Mouse (Mus musculus) heart, embryonic 10.5 days (tissue): ENCODE results near the gene Fdx1. TPM values are rescaled to one million over a fixed set of nuclear protein-coding genes. Genes with fewer than 3 reads are reported as not detected.

Experiments used
- DNase-seq: peaks from one replicate; pipeline ENCODE4 v3.0.0-alpha.2; 2017; ENCODE audit warnings: low spot score
- H3K27ac ChIP-seq: fragments of 300-500 bp; sonication (generic); 2 replicates; pipeline ENCODE4 v1.5.1; 2016; ENCODE audit warnings: mild to moderate bottlenecking
- H3K27me3 ChIP-seq: fragments of 300-500 bp; sonication (generic); 2 replicates; pipeline ENCODE4 v1.6.1; 2016; ENCODE audit warnings: mild to moderate bottlenecking; ENCODE audit not compliant: poor library complexity, insufficient read depth, severe bottlenecking
- H3K36me3 ChIP-seq: fragments of 300-500 bp; sonication (generic); 2 replicates; pipeline ENCODE4 v1.6.1; 2016; ENCODE audit warnings: mild to moderate bottlenecking, moderate library complexity
- H3K4me1 ChIP-seq: fragments of 300-500 bp; sonication (generic); 2 replicates; pipeline ENCODE4 v1.6.1; 2016; ENCODE audit warnings: mild to moderate bottlenecking
- H3K4me3 ChIP-seq: fragments of 300-500 bp; sonication (generic); 2 replicates; pipeline ENCODE4 v1.5.1; 2016; ENCODE audit warnings: mild to moderate bottlenecking, moderate library complexity
- H3K9me3 ChIP-seq: fragments of 300-500 bp; sonication (generic); 2 replicates; pipeline ENCODE4 v1.6.1; 2016; ENCODE audit warnings: mild to moderate bottlenecking, moderate library complexity
- WGBS: fragments of 180-500 bp; shearing (Covaris S2); methylation state at CpG from one replicate; pipeline ENCODE4 v1.1.7; 2016; 5-methylcytosine and 5-hydroxymethylcytosine counted together
- polyA plus RNA-seq: library from polyadenylated mRNA; unstranded; fragments of >200 nt; fragmentation: Nextera tagmentation; extraction: Ambion mirVana; gene quantifications from 2 replicates; pipeline ENCODE4 v1.2.1, GENCODE M21; 2016

Gene Fdx1
- polyA plus RNA-seq, 1 experiment from 2014 or later = 70.3 TPM

DNA sequence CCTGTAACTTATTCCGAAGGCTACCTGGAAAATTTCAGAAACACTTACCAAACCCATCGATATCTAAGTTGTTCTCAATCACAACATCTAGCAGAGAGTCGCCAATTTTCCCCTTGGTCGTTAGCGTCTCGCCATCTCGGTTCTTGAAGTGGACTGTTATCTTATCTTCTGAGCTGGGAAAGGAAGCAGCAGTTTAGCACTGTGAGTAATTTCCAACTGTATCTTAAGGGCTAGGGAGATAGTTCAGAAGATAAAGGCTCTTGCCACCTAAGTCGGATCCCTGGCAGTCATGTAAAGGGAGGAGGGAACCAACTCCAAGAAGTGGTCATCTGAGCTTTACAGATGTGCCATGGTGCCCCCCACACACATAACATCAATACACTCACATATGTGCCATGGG, 6.3 kb downstream of the Fdx1 start:
- no peaks in the 10 kb centered on the region for H3K27me3 ChIP-seq
- WGBS = 27% methylated on average over 8 of the region's 8 CpGs
- H3K9me3 ChIP-seq = no peaks in the 10 kb centered on the region
- H3K4me3 ChIP-seq = no peak overlapping the region
- DNase-seq = no peak
- peaks cover 21% of the 10 kb centered on the region for H3K4me1 ChIP-seq
- H3K36me3 ChIP-seq = peaks cover 12% of the 10 kb centered on the region
- H3K27ac ChIP-seq = no peak overlapping the region

DNA sequence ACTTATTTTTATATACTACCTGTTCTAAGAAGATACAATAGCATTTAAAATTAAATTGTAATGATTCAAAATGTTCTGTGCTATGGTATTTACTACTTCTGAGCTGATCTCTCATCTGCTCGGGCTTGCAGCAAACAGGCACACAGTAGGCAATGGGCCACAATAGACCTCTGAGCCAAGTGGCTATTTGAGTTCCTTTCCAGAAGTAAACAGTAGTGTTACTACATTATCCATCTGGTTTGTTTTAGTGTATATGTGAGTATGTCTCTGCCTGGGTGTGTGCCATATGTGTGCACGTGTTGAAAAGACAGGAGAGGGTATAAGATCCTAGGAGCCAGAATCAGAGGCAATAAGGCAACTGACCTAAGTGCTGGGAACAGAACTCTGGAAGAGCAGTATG, 6.9 kb downstream of the Fdx1 start:
- Histone ChIP-seq H3K36me3 (peaks cover 12% of the 10 kb centered on the region), H3K4me3 (no peak overlapping the region), H3K4me1 (peaks cover 17% of the 10 kb centered on the region), H3K9me3 (no peaks in the 10 kb centered on the region), H3K27me3 (no peaks in the 10 kb centered on the region), H3K27ac (no peak overlapping the region)
- WGBS = 76% methylated on average over 2 of the region's 2 CpGs
- DNase-seq = no peak

GRCm38 (mm10) chr9:51951337-51951736, 12.0 kb downstream of the Fdx1 start:
- H3K4me3 ChIP-seq = no peak overlapping the region
- no peak overlapping the region for H3K27ac ChIP-seq
- H3K27me3 ChIP-seq = no peaks in the 10 kb centered on the region
- H3K4me1 ChIP-seq = no peaks in the 10 kb centered on the region
- no peak for DNase-seq
- 81% methylated on average over 2 of the region's 2 CpGs for WGBS
- no peaks in the 10 kb centered on the region for H3K9me3 ChIP-seq
- H3K36me3 ChIP-seq = peaks cover 28% of the 10 kb centered on the region

- Histone ChIP-seq H3K27me3 (no peaks in the 10 kb centered on the region), H3K9me3 (no peaks in the 10 kb centered on the region), H3K27ac (no peak overlapping the region), H3K4me1 (no peaks in the 10 kb centered on the region), H3K36me3 (peaks cover 32% of the 10 kb centered on the region), H3K4me3 (no peak overlapping the region)
- WGBS = 78% methylated on average over 1 of the region's 1 CpGs
- no peak for DNase-seq
Measured at GRCm38 (mm10) chr9:51950667-51951066, 12.7 kb downstream of the Fdx1 start.

DNA sequence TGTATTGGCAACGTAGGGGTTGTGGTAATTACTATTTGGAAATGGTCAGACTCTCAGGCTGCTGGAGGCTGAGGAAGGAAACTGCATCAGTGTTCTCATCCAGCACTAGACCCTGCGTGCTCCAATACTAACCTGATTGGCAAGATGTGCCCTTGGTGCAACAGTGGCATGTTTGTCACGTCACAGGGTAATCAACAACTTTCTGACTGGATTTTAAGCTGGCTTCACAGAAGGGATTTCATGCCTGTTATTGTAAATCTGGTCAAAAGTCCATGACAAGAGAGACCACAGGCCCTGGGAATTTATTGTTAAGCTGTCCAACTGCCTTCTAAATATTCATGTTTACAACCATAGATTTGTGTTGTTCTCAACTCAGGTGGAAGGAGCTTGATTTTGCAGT, 13.1 kb downstream of the Fdx1 start:
- Histone ChIP-seq H3K27ac (no peak overlapping the region), H3K4me3 (no peak overlapping the region), H3K36me3 (peaks cover 32% of the 10 kb centered on the region), H3K9me3 (no peaks in the 10 kb centered on the region), H3K27me3 (no peaks in the 10 kb centered on the region), H3K4me1 (no peaks in the 10 kb centered on the region)
- 82% methylated on average over 3 of the region's 3 CpGs for WGBS
- no peak for DNase-seq

GRCm38 (mm10) chr9:51943934-51944333, 19.4 kb downstream of the Fdx1 start:
- H3K4me1 ChIP-seq = no peaks in the 10 kb centered on the region
- DNase-seq = no peak
- peaks cover 38% of the 10 kb centered on the region for H3K36me3 ChIP-seq
- H3K4me3 ChIP-seq = no peak overlapping the region
- H3K27me3 ChIP-seq = no peaks in the 10 kb centered on the region
- no peaks in the 10 kb centered on the region for H3K9me3 ChIP-seq
- H3K27ac ChIP-seq = no peak overlapping the region
- 89% methylated on average over 6 of the region's 6 CpGs for WGBS

- no peaks in the 10 kb centered on the region for H3K9me3 ChIP-seq
- 0 out of 2 replicates have a peak, but pooled peaks cover 8% of the 10 kb centered on the region for H3K4me1 ChIP-seq
- WGBS = 30% methylated on average over 1 of the region's 1 CpGs
- H3K36me3 ChIP-seq = no peaks in the 10 kb centered on the region
- no peak for DNase-seq
- no peak overlapping the region for H3K4me3 ChIP-seq
- no peak overlapping the region for H3K27ac ChIP-seq
- no peaks in the 10 kb centered on the region for H3K27me3 ChIP-seq
Measured at GRCm38 (mm10) chr9:51934641-51935040, 28.7 kb downstream of the Fdx1 start.

GRCm38 (mm10) chr9:51931997-51932396, 31.4 kb downstream of the Fdx1 start:
- Histone ChIP-seq H3K27ac (no peak overlapping the region), H3K36me3 (no peaks in the 10 kb centered on the region), H3K4me3 (no peak overlapping the region), H3K9me3 (no peaks in the 10 kb centered on the region), H3K27me3 (no peaks in the 10 kb centered on the region), H3K4me1 (peaks cover 22% of the 10 kb centered on the region)
- no peak for DNase-seq
- 78% methylated on average over 3 of the region's 3 CpGs for WGBS

DNA sequence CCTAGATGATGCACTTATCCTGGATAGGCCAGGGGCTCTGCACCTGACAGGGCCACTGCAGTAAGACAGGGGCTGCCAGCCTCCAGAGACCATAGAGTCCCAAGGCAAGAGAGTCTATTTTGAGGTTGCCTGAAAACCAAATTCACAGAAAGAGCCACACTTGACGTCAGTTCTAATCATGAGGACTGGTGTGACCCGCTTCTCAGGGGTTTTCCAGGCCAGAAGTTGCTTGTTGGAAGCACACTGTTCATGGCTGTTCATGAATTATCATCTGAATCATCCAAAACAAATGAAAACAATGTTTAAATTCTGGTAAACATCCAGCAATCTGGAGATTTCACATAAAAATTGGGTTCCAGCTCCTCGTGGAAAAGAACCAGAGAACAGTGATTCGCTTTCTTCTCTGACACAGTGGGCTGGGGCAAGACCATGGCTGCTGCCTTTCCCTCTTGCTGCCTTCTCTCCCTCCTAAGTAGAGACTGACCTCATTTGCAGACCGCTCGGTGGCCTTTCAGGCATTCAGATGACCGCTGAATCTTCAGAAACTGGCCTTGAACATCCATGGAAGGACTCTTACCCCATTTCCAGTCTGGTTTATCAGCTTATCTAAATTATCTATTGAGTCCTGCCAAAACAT, 32.2 kb downstream of the Fdx1 start:
- Histone ChIP-seq H3K36me3 (no peaks in the 10 kb centered on the region), H3K9me3 (no peaks in the 10 kb centered on the region), H3K4me3 (no peak overlapping the region), H3K4me1 (peaks cover 22% of the 10 kb centered on the region), H3K27ac (no peak overlapping the region), H3K27me3 (no peaks in the 10 kb centered on the region)
- DNase-seq = no peak
- 84% methylated on average over 7 of the region's 7 CpGs for WGBS

- 66% methylated on average over 5 of the region's 5 CpGs for whole genome bisulfite sequencing
- Histone ChIP-seq H3K36me3 (no peaks in the 10 kb centered on the region), H3K27ac (no peak overlapping the region), H3K4me1 (peaks cover 17% of the 10 kb centered on the region), H3K9me3 (no peaks in the 10 kb centered on the region), H3K4me3 (no peak overlapping the region), H3K27me3 (no peaks in the 10 kb centered on the region)
- no peak for DNase-seq
Measured at GRCm38 (mm10) chr9:51929972-51930371, 33.4 kb downstream of the Fdx1 start.

- H3K4me3 ChIP-seq = no peak overlapping the region
- H3K27me3 ChIP-seq = no peaks in the 10 kb centered on the region
- H3K36me3 ChIP-seq = no peaks in the 10 kb centered on the region
- peaks cover 17% of the 10 kb centered on the region for H3K4me1 ChIP-seq
- 61% methylated on average over 7 of the region's 7 CpGs for WGBS
- H3K9me3 ChIP-seq = no peaks in the 10 kb centered on the region
- no peak for DNase-seq
- H3K27ac ChIP-seq = no peak overlapping the region
Measured at GRCm38 (mm10) chr9:51928659-51929058, 34.7 kb downstream of the Fdx1 start.

GRCm38 (mm10) chr9:51928116-51928515, 35.2 kb downstream of the Fdx1 start:
- no peaks in the 10 kb centered on the region for H3K36me3 ChIP-seq
- no peak overlapping the region for H3K27ac ChIP-seq
- no peak overlapping the region for H3K4me3 ChIP-seq
- WGBS = 41% methylated on average over 10 of the region's 10 CpGs
- no peaks in the 10 kb centered on the region for H3K9me3 ChIP-seq
- H3K4me1 ChIP-seq = peaks cover 17% of the 10 kb centered on the region
- H3K27me3 ChIP-seq = no peaks in the 10 kb centered on the region
- DNase-seq = no peak

DNA sequence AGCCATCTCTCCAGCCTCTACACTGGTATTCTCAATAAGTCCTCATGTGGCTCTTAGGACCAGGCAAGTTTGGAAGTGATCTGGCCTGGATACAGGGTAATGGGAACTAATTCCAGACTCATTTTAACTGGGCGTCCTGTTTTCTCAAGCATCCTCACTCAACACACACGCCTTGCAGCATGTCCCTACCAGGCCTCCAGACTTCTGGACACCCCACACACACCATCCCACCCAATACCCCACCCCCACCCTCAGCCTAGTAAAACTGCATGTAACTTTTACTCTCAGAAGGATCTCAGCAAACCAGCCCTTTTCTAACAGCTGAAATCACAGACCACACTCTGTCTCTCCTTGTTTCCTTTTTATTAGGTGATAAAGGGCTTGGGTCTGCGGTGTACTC, 35.7 kb downstream of the Fdx1 start:
- Histone ChIP-seq H3K4me3 (no peak overlapping the region), H3K36me3 (no peaks in the 10 kb centered on the region), H3K27me3 (no peaks in the 10 kb centered on the region), H3K27ac (no peak overlapping the region), H3K9me3 (no peaks in the 10 kb centered on the region), H3K4me1 (peaks cover 17% of the 10 kb centered on the region)
- 49% methylated on average over 3 of the region's 3 CpGs for WGBS
- no peak for DNase-seq

DNA sequence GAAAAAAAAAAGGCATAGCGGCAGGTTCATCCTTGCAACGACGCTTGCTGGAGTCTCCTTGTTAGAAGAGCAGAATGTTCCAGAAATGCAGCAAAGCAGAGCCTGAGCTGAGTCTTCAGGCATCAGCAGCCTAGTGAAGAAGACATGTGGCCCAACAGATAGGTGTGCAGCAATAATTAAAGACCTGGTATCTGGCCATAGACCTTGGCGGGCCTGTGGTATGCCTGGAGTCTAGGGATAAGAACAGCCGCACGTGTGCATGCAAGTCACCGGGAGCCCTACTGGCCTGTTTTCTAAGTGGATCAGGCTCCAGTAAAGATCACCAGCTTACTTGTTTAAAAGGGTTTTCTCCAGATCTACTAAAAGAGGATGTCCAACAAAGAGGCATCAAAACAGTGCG, 36.7 kb downstream of the Fdx1 start:
- H3K27ac ChIP-seq = no peak overlapping the region
- WGBS = 87% methylated on average over 8 of the region's 8 CpGs
- no peaks in the 10 kb centered on the region for H3K36me3 ChIP-seq
- no peak overlapping the region for H3K4me3 ChIP-seq
- no peak for DNase-seq
- H3K27me3 ChIP-seq = no peaks in the 10 kb centered on the region
- peaks cover 17% of the 10 kb centered on the region for H3K4me1 ChIP-seq
- H3K9me3 ChIP-seq = no peaks in the 10 kb centered on the region
